Mouse (Mus musculus) left cerebral cortex, adult 2 months (tissue): ENCODE measurements at regions not wholly inside any gene's neighbourhood (a gene's known extent, or its start where the extent isn't known, plus 50 kb on each side); places are given as distances from the start of the nearest gene placed in this dataset.
"Not testable (repeated sequence)": the region's sequence is repeated elsewhere in the genome, so short reads cannot be mapped to it uniquely, and the experiment has no call there.

ENCODE experiments used
- DNase-seq, 2 experiments: peaks; one replicate each; pipeline ENCODE4 v3.0.0; 2021 to 2022; ENCODE audit warnings: low spot score in 2 of 2, mixed read lengths in 1 of 2; ENCODE audit errors: extremely low spot score in 1 of 2
- H3K27ac ChIP-seq: fragments of 200-600 bp; 2 replicates; pipeline ENCODE4 v1.8.1; 2022
- H3K4me3 ChIP-seq: fragments of 200-600 bp; 2 replicates; pipeline ENCODE4 v1.8.1; 2022
- CTCF ChIP-seq: fragments of 200-600 bp; IDR thresholded peaks from 2 replicates; pipeline ENCODE4 v1.8.1; 2022; ENCODE audit warnings: antibody characterized with exemption, mild to moderate bottlenecking, moderate library complexity
- intact Hi-C: fragments of 180-260 bp; cut with DNase I; formaldehyde crosslinking; loops from one replicate; pipeline ENCODE4 v1.15.1; 2025

DNA sequence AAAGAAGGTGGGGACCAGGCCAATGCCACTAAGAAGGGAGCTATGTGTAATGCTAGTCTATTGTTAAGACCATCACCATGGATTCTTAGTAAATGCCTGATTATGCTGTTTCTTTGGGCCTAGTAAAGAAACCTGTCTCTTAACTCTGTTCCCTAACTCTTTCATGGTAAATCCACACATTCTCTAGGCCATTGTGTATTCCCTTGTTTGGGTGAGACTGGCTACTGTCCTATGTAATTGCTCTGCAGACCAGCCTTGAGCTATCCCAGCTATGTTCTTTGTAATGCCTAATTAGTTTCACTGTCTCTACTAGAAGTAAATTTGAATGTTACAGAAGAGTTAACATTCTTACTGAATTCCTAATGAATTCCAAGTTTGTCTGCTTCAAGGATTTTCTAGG is 186.9 kb upstream of the Gm10750 start:
- intact Hi-C loops: no loop called here
- TF ChIP-seq CTCF: no peak
- no peak overlapping the region for H3K27ac ChIP-seq
- DNase-seq: no peak
- no peak overlapping the region for H3K4me3 ChIP-seq

- no peak overlapping the region for H3K4me3 ChIP-seq
- no peak for TF ChIP-seq CTCF
- intact Hi-C loops: loop anchor here (5.0 kb wide), 1 partner anchor 103 kb away; no protein-coding TSS in a partner anchor
- no peak overlapping the region for H3K27ac ChIP-seq
- DNase-seq: no peak
Observed at GRCm38 (mm10) chr2:149195736-149196135, 178.7 kb upstream of the Gm10750 start.

DNA sequence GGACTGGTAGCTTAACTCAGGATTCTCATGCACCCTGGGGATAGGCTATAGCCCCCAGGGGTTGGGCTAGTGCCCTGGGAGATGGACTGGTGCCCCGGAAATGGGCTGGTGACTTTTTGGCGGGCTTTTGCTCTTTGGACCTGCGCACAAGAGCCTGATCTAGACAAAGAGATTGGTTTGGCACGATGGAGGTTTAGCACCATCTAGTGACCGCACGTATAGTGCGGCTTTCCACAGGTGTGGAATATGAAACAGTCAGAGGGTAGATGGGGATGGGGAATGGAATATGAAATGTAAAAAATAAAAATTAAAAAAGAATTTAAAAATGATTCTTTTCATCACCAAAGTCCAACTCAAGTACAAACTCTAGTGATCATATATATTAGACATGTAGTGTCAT is 141.4 kb upstream of the Gm10750 start:
- H3K4me3 ChIP-seq, intact Hi-C loops, H3K27ac ChIP-seq, DNase-seq: not testable (repeated sequence)
- peak; percentile 25; the same call in 1 of the 2 replicates for TF ChIP-seq CTCF

DNA sequence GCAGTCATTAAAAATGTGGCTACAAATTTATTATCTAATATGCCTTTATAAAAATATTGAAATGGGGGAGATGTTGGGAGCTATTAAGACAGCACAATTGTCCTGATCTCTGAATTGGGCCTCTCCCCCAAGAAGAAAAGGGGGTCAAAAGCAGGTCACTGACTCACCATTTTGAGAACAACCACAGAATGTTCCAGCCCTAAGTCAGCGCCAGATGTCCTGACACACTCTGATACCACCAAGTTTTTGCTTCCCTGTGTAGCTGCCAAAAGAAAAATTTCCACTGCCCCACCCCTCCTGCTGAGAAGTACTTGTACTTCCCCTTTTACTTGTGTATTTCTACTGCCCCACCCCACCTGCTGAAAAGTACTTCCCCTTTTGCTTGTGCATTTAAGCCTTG is 92.5 kb upstream of the Gm10750 start:
- H3K4me3 ChIP-seq, DNase-seq, intact Hi-C loops, H3K27ac ChIP-seq: not testable (repeated sequence)

DNA sequence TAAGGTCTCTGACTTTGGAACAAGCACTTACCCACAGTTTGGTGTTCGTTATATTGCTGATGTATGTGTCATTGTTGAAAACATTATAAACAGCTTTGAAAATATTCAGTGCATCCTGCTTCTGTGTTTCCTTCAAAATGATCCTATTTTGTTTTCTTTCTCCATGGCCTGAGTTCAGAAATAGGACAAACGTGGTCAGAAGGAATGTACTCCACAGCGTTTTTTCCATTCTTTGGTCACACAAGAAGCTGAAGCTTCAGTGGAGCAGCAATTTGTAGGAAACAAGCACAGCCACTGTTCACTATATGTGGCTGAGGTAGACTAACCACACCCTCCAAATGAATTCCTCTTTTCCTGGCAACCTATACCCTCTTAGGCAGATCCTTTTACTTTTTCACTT is 75.1 kb upstream of the Gm10750 start:
- no peak for DNase-seq
- no peak for TF ChIP-seq CTCF
- Histone ChIP-seq H3K27ac (no peak overlapping the region), H3K4me3 (no peak overlapping the region)
- intact Hi-C loops: loop anchor here (5.0 kb wide), 1 partner anchor 105 kb away; no protein-coding TSS in a partner anchor
